Mouse (Mus musculus): Measurements from ENCODE around the gene Elmo1. TPM values are rescaled to one million over a fixed set of nuclear protein-coding genes. Genes with fewer than 3 reads are reported as not detected.

The Elmo1 gene
- total and polyA plus RNA-seq, 3 experiments: 23.1 to 50.2 (median 32.2) TPM

- TF ChIP-seq KAT2A (IDR thresholded peaks at IDR 0.05; ENCODE audit: insufficient replicate concordance, low read length) (no peak), SIN3A (IDR thresholded peaks at IDR 0.05; ENCODE audit: low read length) (no peak), ZMIZ1 (IDR thresholded peaks at IDR 0.05; ENCODE audit: low read depth, low read length) (no peak)
- Histone ChIP-seq H3K79me2 (replicated peaks; ENCODE audit: control insufficient read depth, extremely low read depth, insufficient read depth, poor library complexity, severe bottlenecking) (no peaks in the 10 kb centered on the region), H3K4me3 (replicated peaks in 1 of 3; ENCODE audit: low read depth in 2 of 3, low read length in 2 of 3, poor library complexity in 1 of 3) (no peak overlapping the region), H3K9ac (ENCODE audit: insufficient read depth, low read depth) (no peak overlapping the region), H3K27ac (ENCODE audit: insufficient read depth, low read depth) (no peak overlapping the region), H3K27me3 (replicated peaks) (no peaks in the 10 kb centered on the region), H3K4me2 (ENCODE audit: insufficient read depth, low read depth, poor library complexity, severe bottlenecking) (no peak overlapping the region), H3K36me3 (replicated peaks in 1 of 2; ENCODE audit: control insufficient read depth in 1 of 2, insufficient read depth in 1 of 2, low read length in 1 of 2) (no peaks in the 10 kb centered on the region), H3K9me3 (replicated peaks; ENCODE audit: low read length) (no peaks in the 10 kb centered on the region), H3K4me1 (ENCODE audit: control insufficient read depth in 1 of 2, insufficient read depth in 2 of 2) (peaks cover 0 to 16% of the 10 kb centered on the region in 2 experiments; a peak in 3 of 4 replicates)
- in situ Hi-C loops (cut with MboI; ENCODE audit: low pct_ligation_motif_present, low pct_unique_long_range_greater_than_20kb, low sequenced_read_pairs) (no loop called here), dilution Hi-C loops (cut with MboI; ENCODE audit: extremely low pct_ligation_motif_present, extremely low pct_unique_long_range_greater_than_20kb, low sequenced_read_pairs) (no loop called here)
- no peak for DNase-seq (ENCODE audit: extremely low read depth)
These were observed 49.1 kb upstream of the Elmo1 start for GRCm38 (mm10) chr13:20041169-20041830.

DNA sequence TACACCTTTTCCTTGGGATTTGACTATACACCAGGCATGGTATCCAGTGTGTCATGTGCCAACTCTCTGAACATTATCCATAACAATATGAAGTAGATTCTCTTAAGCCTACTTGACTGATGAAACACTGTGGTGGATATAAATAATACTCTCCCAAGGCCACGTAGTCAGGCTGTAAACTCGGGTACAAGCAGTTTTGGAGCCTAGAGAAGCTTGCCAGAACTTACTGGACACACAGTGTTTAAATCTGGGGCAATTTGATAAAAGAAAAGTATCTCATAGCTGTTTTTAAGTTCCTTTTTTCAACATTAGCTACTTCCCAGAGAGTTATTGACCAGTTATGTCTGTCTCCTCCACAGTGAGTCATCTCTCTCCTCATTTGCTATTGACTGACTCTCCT, 47.5 kb upstream of the Elmo1 start:
- Histone ChIP-seq H3K9ac (ENCODE audit: insufficient read depth, low read depth) (no peak overlapping the region), H3K27me3 (replicated peaks) (no peaks in the 10 kb centered on the region), H3K36me3 (replicated peaks in 1 of 2; ENCODE audit: control insufficient read depth in 1 of 2, insufficient read depth in 1 of 2, low read length in 1 of 2) (no peaks in the 10 kb centered on the region), H3K27ac (ENCODE audit: insufficient read depth, low read depth) (no peak overlapping the region), H3K4me1 (ENCODE audit: control insufficient read depth in 1 of 2, insufficient read depth in 2 of 2) (peaks cover 4 to 27% of the 10 kb centered on the region in 2 experiments), H3K79me2 (replicated peaks; ENCODE audit: control insufficient read depth, extremely low read depth, insufficient read depth, poor library complexity, severe bottlenecking) (no peaks in the 10 kb centered on the region), H3K4me2 (ENCODE audit: insufficient read depth, low read depth, poor library complexity, severe bottlenecking) (no peak overlapping the region), H3K9me3 (replicated peaks; ENCODE audit: low read length) (no peaks in the 10 kb centered on the region), H3K4me3 (replicated peaks in 1 of 3; ENCODE audit: low read depth in 2 of 3, low read length in 2 of 3, poor library complexity in 1 of 3) (no peak overlapping the region)
- in situ Hi-C loops (cut with MboI; ENCODE audit: low pct_ligation_motif_present, low pct_unique_long_range_greater_than_20kb, low sequenced_read_pairs) (no loop called here), dilution Hi-C loops (cut with MboI; ENCODE audit: extremely low pct_ligation_motif_present, extremely low pct_unique_long_range_greater_than_20kb, low sequenced_read_pairs) (no loop called here)
- TF ChIP-seq MXI1 (IDR thresholded peaks at IDR 0.05; ENCODE audit: low read depth, low read length): no peak
- TF ChIP-seq ZKSCAN1 (IDR thresholded peaks at IDR 0.05; ENCODE audit: borderline replicate concordance, low read depth, low read length): no peak
- no peak for TF ChIP-seq E2F4 (IDR thresholded peaks at IDR 0.05; ENCODE audit: insufficient replicate concordance, low read depth, low read length)
- TF ChIP-seq TBP (conservative IDR thresholded peaks at IDR 0.05; ENCODE audit: low read depth, low read length): no peak
- TF ChIP-seq ELF1 (IDR thresholded peaks at IDR 0.05; ENCODE audit: low read depth, low read length): no peak
- TF ChIP-seq NRF1 (IDR thresholded peaks at IDR 0.05; ENCODE audit: low read depth, low read length): no peak
- TF ChIP-seq ZMIZ1 (IDR thresholded peaks at IDR 0.05; ENCODE audit: low read depth, low read length): no peak
- no peak for TF ChIP-seq POLR2A (IDR thresholded peaks at IDR 0.05; ENCODE audit: low read depth, low read length)
- TF ChIP-seq POLR2AphosphoS2 (IDR thresholded peaks at IDR 0.05; ENCODE audit: low read depth, low read length): no peak
- TF ChIP-seq BHLHE40 (IDR thresholded peaks at IDR 0.05; ENCODE audit: low read depth, low read length): no peak
- no peak for TF ChIP-seq USF2 (conservative IDR thresholded peaks at IDR 0.05; ENCODE audit: low read depth, low read length)
- TF ChIP-seq ETS1 (conservative IDR thresholded peaks at IDR 0.05; ENCODE audit: low read depth, low read length): no peak
- no peak for DNase-seq (ENCODE audit: extremely low read depth)
